Mouse (Mus musculus) frontal cortex, adult (tissue): ENCODE data around the gene E2f8.

Source experiments
- ATAC-seq: cut with Nextera tagmentation; 2 replicates; pipeline ENCODE4 v1.9.2; 2017; ENCODE audit warnings: mild to moderate bottlenecking, moderate library complexity, mixed read lengths; ENCODE audit not compliant: low TSS enrichment

E2f8 gene

DNA sequence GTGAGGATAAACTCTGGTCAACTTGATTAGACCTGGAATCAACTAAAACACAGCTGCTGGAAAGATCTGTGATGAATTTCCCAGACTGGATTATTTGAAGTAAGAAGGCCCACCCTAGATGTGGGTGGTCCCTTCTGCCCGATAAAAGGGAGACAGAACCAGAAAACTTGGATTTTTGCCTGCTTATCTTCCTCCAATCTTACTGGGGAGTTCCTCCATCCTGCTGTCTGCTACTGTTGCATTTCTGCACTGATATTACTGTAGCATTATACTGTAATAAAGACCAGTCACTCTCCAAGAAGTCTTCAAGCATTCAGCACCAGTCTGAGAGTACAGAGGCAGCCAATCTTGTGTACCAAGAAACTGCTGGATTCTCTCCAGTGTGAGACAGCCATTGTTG is 23.1 kb downstream of the E2f8 start:
- ATAC-seq, result no peak

DNA sequence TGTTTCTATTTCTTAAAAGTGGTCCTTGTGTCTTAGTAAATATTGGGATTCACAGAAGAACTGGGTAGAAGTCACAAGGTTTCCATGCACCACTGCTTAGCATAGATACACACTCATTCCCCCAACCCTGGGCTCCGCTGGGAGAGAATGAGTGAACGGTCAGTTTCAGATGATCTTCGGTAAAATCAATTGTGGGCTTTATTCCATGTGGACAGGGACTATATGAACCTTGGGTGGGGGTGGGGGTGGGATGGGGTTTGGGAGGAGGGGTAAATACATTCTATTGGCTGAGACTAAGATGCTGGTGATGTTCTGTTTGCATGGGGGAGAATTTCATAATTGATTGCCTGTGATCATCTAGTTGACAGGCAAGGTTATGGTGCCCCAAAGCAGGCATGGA is 25.9 kb downstream of the E2f8 start:
- ATAC-seq, result no peak

DNA sequence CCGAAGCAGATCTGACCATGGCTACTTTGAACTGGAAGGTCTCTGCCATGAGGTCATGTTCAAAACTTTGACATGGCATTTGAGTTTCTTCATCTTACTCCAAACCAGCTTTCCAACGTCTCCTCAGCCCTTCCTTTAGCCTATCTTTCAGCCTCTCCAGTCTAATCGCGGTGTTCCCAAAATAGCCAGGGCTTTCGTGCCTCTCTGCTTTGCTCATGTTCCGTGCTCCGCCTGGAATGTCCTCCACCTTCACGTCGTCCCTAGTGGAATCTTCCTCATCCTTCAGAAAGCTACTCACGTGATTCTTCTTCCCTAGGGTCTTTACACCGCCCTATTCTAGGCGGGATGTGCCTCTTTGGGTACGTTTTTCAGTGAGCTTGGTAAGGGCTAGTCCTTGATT is 27.9 kb downstream of the E2f8 start:
- ATAC-seq, result no peak

DNA sequence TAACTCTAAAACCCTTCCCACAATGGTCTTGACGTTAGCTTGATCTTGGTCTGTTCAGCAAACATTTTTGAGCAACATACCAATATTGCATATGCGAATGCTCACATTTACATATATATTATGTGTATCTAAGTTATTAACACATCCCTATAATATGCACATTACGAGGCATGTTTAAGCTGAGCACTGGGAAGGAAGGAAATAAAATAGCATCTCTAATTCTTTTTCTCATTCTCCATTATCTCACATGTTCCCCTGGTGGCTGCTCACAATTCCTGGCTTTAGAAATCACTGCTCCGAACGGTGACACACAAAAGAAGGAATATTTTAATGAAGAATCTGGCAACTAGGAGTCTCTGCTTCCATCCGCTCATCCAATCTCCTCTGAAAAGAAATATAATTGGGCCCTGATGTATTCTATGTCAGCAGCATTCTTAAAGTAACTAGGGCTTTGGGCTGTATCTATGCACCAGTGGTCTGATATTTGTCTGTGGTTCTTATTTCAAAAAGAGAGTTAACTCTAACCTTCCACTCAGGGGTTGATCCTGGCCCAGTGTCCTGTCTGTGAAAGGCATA is 29.8 kb downstream of the E2f8 start:
- ATAC-seq, result no peak

DNA sequence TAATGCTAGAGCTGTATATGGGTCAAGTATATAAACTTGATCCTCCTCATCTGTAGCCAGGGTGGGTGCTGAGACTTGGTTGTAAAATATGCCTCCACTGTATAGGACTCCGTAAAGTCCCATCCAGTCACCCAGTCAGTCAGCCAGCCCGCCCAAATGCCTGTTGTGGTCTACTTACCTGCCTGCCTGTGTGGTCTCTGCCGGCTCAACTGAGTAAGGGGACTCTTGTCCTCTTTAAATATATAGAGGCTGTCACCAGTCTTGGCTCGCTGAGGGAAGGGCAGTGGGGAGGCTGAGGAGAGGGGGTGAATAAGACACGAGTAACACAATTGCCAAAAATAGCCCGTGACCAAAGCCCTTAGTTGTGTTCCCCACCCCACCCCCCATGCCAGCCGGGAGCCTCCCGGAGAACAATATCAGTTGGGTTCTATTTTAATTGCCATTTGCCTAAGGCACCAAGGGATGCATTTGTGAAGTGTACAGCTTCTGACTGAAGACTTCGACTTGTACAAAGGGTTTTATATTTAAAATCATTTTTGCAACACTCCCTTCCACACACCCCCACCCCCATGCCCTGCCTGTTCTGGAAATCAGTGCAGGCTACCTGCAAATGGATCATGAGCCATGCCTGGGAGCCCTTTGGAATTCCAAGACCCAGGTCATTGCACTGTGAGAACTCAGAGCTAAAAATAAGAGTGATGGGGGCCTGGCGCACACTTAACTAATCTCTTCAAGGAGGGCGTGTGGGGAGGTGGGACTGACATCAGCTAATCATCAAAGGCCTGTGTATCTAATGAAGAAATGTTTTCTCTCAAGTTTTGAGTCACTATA is 33.4 kb downstream of the E2f8 start, which contains the start of gene Csrp3:
Gene Csrp3 (minus strand): TSS at position 214 of the 831 bp plus-strand sequence.
- ATAC-seq, result no peak

DNA sequence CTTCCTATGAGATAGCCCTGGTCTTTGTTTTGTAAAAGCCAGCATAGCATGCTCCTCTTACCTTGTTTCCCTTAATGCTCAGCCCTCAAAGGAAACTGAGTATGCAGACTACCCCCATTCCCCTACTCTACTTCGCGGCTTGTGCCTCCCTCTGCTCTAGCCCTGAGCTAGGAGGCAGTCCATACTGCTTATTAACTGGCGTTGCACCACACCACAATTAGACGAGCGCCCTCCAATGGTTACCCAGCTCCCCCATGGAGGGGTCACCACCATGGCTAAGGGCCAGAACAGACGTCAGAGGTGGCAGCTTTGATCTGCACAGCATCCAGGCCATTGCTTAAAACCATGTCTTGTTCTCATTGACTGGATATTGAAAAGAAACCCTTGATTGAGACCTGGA is 34.6 kb downstream of the E2f8 start:
- no peak for ATAC-seq

DNA sequence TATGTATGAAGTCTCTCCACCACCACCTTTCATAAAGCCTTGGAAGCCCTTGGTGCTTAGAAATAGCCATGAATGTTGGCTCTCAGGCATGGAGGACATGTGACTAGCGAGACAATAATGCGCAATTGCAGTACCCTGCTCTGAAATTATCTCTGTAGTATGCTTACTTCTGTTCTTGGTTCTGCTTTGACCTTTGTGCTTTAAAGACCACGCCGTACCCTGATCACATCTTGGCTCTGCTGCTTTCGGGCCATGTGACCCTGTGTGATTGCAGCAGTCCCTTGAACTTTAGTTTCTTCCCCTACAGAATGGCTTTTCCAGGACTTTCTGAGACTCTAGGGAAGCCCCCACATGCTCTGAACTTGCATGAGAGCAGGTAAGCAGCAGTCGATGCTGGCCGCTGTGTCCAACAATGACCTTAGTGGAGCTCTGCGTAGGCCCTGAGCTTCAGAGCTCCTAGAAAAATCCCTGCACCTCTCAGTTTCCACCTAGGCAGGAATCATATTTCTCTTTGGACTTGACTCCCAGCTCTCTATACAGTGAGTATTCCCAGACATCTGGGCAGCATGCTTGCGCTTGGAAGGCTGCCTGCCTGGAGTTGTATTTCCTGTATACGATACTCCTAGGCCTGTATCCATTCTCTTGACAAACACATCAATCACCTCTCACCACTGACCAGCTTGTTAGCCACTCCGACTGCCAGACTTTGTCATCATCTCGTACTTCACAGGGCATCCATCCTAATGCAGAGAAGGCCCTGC is 36.0 kb downstream of the E2f8 start:
- ATAC-seq, result no peak

DNA sequence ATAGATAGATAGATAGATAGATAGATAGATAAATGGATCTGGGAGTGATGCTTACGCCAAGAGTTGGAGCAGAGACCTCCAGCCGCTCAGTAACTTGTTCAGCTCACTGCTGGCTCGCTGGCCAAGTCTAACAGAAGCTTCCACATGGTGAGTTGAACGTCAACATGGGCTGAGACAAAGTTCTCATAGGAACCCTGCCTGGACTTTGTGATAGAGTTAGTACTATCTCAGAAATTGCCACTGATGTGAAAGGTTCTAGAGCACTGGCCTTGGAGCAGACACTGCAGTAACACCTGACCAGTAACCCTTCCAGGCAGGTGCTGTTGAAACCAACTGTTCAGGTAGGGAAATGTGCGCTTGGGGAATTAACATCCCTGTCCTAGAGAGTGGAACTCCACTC is 37.9 kb downstream of the E2f8 start:
- no peak for ATAC-seq

DNA sequence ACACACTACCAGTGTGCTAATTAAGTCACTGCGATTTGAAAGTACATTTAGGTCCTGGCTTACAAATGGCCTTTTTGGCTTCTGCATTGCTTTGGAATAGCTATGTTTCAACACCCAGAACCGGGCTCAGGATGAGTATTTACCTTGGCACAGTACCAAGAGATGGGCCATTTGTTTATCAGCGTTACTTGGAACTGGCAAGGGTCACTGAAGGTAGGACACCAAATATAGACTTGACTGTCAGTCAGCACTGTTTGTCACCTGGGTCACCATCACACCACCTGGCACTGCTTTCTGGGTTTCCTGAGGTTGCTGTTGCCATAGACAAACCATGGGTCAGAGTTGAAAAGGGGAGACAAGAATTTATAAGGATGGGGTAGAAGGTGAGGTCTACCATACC is 39.0 kb downstream of the E2f8 start:
- no peak for ATAC-seq

DNA sequence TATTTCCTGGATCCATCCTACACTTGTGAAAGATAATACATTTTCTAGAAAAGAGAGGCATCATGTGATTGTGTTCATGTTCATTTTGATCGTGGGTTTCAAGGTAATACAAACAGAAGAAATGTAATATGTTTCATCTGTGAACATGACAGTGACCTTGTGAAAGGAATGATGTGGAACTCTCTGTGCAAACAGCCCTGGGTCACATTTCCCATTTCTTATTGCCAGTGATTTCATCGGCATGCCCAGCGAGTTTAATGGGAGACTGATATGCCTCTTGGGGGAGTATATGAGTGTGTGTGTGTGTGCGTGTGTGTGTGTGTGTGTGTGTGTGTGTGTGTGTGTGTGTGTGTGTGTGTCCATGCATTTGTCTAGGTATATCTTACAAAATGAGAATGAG is 39.9 kb downstream of the E2f8 start:
- ATAC-seq, result no peak

DNA sequence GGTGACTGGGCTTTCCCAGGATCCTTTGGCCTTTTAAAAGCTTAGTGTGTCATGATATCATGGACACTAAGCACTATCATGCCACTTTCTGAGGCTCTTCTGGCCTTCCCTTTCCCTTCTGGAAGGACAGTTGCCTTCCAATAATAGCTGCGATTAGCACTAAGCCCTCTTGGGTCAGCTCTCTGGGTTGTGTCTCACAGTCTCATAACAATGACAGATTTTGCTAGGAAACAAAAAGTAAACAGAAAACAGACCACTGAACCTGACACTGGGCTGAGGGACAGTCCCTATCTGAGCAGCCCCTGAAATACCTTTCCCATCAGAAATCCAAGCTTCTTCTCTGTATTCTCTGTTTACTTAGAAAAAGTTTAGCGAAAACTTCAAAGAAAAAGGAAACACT is 40.9 kb downstream of the E2f8 start:
- ATAC-seq, result no peak

DNA sequence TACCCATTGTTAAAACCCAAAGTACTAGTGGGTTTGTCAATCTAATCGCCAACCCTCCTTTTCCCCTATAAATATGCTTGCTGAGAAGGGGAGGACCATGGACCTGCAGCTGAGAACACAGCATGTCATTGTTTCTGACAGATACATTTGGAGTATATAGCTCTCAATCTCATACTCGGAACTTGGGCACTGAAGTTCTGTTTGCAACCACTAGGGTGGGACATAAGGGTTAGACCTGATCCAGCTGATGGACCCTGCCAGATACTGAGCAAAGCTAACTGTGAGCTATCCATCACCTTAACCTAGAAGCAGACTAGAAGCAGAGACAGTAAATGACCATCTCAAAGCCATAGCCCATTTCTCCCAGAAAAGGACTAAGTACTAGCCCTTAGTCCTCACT is 43.0 kb downstream of the E2f8 start:
- no peak for ATAC-seq

DNA sequence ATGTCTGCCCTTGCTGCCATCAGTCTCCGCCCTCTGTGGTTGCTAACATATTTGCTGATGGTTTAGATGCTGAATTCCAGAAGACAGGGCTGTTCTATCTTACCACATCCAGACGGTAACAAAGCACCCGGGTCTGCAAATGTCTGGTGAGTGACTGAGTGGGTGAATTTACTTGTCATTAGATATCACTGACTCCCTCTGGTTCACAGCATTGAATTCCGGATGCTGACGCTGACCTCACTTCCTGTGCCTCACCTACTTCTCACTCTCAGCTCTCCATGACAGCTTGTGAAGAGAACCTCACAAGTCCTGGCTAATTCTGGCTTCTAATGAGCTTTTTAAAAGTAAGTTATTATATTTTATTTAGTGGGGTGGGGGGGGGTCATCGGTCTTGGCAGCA is 44.4 kb downstream of the E2f8 start:
- no peak for ATAC-seq

DNA sequence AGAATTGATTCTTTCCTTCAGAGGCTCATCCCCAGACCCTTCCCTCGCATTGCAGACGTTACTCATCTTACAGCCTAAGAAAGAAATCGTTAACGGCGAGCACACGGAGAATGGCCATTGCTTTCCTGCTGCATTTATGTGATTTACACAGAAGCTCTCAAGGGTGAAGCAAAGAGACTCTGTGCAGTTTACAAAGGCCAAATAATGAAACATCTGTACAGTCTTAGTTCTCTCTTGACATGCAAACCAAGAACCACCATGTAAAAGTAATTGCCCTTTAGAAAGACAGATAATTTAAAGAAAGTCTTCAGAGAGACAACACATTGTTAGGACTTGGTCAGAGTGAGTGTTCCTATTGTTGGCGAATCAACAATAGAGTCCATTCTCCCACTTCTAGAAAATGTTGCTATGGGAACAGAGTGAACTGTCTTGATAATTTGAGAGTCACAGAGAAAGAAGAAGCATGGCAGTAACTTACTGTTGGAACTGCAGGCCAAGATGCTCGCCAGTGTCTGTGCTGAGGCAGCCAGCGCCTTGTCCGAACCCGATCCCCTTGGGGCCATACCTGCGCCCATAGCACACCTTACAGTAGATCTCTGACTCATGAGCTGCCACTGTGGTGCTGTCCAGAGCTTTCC is 46.3 kb downstream of the E2f8 start:
- no peak for ATAC-seq

DNA sequence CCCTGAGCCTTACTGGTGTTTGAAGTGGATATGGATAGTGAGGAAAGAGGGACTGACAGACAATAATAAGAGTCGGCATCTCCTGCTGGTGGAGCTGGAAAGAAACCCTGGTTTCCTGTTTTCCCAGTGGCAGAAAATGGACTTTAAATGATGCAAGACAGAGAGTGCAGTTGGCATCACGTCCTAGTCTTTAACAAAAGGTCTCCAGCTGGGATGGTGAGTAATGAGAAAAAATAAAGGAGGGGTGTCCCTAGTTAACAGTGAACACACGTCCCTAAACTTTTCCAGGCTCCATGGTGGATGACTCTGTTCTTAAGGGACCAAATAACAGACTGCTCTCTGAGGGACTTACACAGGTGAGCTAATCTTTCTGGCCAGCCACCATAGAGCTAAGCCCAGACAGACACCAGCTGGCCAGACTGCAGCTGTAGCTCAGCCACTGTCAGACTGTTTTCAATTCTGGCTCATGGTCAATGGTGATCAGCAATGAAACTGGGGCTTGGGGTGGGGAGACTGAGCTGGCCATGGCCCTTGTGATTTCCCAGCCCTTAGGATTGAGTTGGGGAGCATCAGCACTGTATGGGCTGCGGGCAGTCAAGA is 46.9 kb downstream of the E2f8 start:
- ATAC-seq, result no peak

DNA sequence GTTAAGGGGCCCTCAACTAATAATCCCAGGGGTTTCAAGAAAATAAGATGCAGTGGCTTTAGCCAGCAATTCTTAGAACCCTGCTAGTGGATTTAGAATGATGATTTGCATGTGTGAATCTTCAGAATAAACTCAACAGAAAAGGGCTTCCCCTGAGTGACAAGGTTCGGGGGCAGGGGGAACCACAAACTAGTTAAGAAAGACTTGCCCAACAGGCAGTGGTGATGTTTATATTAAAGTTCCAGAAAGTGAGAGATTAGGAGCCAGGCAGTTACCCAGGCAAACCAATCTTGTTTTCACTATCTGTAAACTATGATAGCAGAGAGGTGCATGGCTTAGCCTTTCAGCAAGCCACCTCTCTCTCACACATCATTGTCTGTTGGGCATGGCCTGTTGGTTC is 48.7 kb downstream of the E2f8 start:
- ATAC-seq, result no peak

DNA sequence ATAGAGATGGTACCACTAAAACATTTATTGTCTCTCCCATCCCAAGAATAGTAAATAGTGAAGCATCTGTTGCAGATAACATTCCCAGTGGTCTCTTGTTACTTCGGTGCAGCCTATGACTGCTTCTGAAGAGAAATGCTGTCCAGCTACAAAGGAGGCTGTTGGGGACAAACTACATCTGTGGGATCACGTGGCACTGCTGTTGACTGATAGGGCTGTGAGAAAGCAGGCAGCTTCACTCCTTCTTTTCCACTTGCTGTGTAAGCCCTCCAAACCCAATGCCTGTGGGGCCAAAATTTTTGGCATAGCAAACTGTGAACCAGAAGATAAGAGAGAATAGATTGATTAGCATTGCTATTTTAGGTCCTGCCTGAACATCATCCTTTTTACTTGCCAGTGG is 51.0 kb downstream of the E2f8 start:
- no peak for ATAC-seq

DNA sequence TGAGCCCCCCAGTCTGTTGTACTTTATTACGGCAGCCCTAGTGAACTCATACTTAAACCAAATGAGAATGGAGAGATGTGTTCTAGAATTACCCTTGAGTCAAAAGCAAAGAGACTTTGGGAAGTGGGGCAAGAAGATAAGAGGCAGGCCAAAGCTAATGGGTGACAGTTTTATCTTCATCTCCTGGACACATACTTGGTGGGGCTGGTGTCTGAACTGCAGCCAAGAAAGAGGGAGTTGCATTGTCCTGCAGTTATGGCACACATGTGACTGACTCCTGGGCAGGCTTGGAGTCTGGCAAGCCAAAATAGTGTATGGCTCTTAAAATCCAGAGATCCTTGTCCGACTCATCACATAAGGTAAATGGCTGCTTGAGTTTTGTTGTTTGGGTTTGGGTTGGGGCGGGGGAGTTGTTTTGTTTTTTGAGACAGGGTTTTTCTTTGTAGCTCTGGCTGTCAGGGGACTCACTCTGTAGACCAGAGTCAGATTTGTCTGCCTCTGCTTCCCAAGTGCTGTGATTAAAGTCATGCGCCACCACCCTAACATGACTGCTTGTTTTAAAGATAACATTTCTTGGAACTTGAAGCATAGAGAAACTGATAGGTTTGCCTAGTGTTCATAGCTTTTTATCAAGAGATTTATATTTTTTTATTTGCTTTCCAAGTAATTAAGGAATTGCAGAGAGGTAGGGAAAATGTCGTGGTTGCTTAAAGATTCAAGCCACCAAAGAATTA is 52.1 kb downstream of the E2f8 start:
- no peak for ATAC-seq

DNA sequence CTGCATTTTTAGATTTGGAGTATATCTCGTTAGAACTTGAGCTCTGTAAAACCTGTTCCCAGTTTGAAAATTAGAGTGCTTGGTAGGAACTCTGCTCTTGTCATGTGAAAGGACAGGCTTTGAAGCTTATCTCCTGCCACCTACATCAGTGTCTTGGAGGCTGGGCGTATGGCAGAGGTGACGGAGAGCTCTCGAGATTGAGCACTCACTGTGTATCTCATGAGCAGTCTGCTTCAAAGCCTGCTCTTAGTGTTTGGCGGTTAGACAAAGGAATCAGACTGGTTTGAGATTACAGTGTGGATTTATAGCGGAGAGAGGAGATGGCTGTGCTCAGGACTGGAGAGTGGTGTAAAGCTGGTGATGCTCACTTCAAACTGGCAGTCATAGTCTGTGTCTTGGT is 56.2 kb downstream of the E2f8 start:
- ATAC-seq, result no peak

DNA sequence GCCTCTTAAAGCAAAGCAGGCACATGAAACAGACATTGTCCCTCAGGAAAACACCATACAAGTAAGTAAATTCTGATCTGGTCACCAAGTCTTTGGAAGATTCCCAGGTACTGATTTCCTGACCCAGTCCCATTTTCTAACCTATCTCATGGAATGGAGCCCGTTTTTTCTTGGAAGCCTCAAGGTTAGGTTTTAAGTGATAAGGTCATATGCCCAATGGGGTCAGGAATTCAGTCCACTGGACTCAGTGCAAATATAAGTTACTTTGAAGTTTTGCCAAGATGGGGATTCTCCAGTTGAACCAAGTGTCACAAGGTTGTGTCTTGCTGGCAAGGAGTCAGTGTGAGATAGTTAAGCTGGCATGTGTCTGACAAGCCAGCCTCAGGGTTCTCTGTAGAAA is 56.7 kb downstream of the E2f8 start:
- ATAC-seq, result no peak

DNA sequence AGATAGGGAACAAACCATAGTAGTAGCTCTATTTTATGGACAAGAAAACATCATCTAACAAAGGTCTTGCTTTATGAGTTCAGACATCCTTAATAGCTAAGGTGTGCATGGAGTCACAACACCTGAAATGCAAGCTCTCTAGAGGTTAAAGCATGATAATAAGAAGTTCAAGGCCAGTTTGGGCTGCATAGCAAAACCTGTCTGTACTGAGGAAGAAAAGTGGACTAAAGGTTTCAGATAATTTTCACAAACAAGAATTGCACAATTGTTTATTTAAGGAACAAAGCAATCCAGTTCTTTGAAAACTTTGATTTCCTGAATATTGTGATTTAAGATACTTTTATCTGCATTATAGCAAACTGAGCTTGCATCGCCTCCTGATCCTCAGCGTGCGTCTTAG is 57.8 kb downstream of the E2f8 start:
- no peak for ATAC-seq
